Mouse (Mus musculus): Measurements from ENCODE around the gene Hist2h3c2. TPM values are rescaled to one million over a fixed set of nuclear protein-coding genes. Genes with fewer than 3 reads are reported as not detected.
"Not testable (repeated sequence)": the region's sequence is repeated elsewhere in the genome, so short reads cannot be mapped to it uniquely, and the experiment has no call there.

Gene Hist2h3c2
- total and polyA plus RNA-seq, 3 experiments, result 8.2 to 2,744 (median 1,897) TPM

DNA sequence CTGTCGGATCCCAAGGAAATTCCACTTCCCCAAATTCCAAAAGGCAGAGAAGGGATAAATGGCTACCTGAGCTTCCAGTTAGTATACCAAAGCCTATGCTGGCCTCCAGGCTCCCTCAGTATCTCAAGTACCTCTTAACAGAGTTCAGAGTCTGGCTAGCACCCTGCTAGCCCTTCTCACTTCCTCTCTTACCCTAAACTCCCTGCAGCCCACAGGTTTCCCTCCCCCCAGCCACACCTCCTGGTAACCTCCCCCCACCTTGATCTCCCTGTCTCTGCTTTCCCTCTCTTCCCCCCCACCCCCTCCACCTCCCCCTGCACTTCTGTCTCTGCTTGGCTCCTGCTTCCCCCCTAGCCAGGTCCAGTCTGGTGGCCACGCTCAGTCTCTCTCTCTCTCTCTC is 39.2 kb downstream of the Hist2h3c2 start (continued):
- no peak for TF ChIP-seq TAL1 (IDR thresholded peaks at IDR 0.05; ENCODE audit: low read length)
- peak in 1 of 2 experiments; percentile 23; a peak in 2 of 4 replicates for TF ChIP-seq EP300 (IDR thresholded peaks at IDR 0.05; ENCODE audit: low read depth in 1 of 2, low read length in 2 of 2)
- 0 out of 2 replicates have a peak, but pooled peaks have one; percentile 8 for TF ChIP-seq ETS1 (IDR thresholded peaks at IDR 0.05; ENCODE audit: low read depth, low read length)
- no peak for TF ChIP-seq MYC (IDR thresholded peaks at IDR 0.05; ENCODE audit: low read depth, low read length)
- no peak for TF ChIP-seq TCF12 (IDR thresholded peaks at IDR 0.05; ENCODE audit: low read depth, low read length)
- TF ChIP-seq MAX (IDR thresholded peaks at IDR 0.05; ENCODE audit: low read length), result no peak
- no peak for TF ChIP-seq RCOR1 (IDR thresholded peaks at IDR 0.05; ENCODE audit: low read depth, low read length)
- no peak for TF ChIP-seq SIN3A (IDR thresholded peaks at IDR 0.05; ENCODE audit: low read length)
- no peak for TF ChIP-seq RAD21 (IDR thresholded peaks at IDR 0.05; ENCODE audit: low read depth, low read length)
- TF ChIP-seq JUND (IDR thresholded peaks at IDR 0.05; ENCODE audit: low read depth, low read length), result no peak
- no peak for TF ChIP-seq CTCF (IDR thresholded peaks at IDR 0.05 in 2 of 3, conservative IDR thresholded peaks at IDR 0.05 in 1 of 3; ENCODE audit: control insufficient read depth in 1 of 3, insufficient read depth in 1 of 3, low read depth in 2 of 3, low read length in 3 of 3, poor library complexity in 1 of 3, severe bottlenecking in 1 of 3)
- TF ChIP-seq USF1 (IDR thresholded peaks at IDR 0.05; ENCODE audit: low read depth, low read length), result no peak
- TF ChIP-seq NRF1 (IDR thresholded peaks at IDR 0.05; ENCODE audit: insufficient read depth, low read depth, low read length, poor library complexity, severe bottlenecking), result no peak
- TF ChIP-seq SMC3 (IDR thresholded peaks at IDR 0.05; ENCODE audit: low read depth, low read length), result no peak
- peak; percentile 30; the same call in 1 of the 2 replicates for TF ChIP-seq NELFE (IDR thresholded peaks at IDR 0.05; ENCODE audit: low read depth, low read length)
- no peak for TF ChIP-seq POLR2AphosphoS2 (IDR thresholded peaks at IDR 0.05; ENCODE audit: low read length)
- TF ChIP-seq ZC3H11A (IDR thresholded peaks at IDR 0.05; ENCODE audit: low read depth, low read length), result no peak
- TF ChIP-seq GABPA (IDR thresholded peaks at IDR 0.05; ENCODE audit: low read depth, low read length), result no peak
- TF ChIP-seq UBTF (IDR thresholded peaks at IDR 0.05; ENCODE audit: borderline replicate concordance, insufficient read depth, low read depth, low read length), result no peak
- no peak for TF ChIP-seq ELF1 (IDR thresholded peaks at IDR 0.05; ENCODE audit: low read depth, low read length)
- TF ChIP-seq MAZ (IDR thresholded peaks at IDR 0.05; ENCODE audit: low read depth, low read length), result peak; percentile 41; the same call in 1 of the 2 replicates

DNA sequence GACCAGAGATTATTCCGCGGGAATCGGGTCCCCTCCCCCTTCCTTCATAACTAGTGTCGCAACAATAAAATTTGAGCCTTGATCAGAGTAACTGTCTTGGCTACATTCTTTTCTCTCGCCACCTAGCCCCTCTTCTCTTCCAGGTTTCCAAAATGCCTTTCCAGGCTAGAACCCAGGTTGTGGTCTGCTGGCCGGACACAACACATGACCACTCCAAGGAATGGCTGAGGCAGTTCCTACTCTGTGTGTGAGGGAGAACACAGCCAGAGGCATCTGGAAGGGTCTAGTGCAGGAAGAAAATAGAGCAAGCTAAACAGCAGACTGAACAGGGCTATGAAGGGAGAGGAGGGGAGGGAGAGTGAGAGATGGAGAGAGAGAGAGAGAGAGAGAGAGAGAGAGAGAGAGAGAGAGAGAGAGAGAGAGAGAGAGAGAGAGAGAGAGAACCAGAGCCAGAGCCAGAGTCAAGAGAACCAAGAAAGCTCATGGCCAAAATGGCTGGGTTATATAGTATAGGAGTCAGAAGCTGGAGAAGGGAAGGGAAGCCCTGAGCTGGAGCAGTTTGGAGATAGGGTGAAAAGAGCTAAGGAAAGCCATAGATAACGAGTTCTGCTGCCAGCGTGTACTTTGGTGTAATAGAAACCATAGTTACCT is 40.2 kb downstream of the Hist2h3c2 start:
- Histone ChIP-seq H3K9ac (ENCODE audit: control insufficient read depth, low read depth, low read length, poor library complexity, severe bottlenecking) (peak overlapping the region; percentile 61), H3K4me1 (ENCODE audit: control insufficient read depth in 1 of 2, insufficient read depth in 2 of 2, low read length in 2 of 2) (peaks cover 12 to 22% of the 10 kb centered on the region in 2 experiments), H3K4me3 (ENCODE audit: control insufficient read depth in 1 of 2, insufficient read depth in 1 of 2, low read depth in 2 of 2, low read length in 2 of 2) (peak overlapping the region; percentile 26 to 46), H3K27ac (ENCODE audit: control insufficient read depth, low read depth, low read length) (peak overlapping the region; percentile 48), H3K36me3 (ENCODE audit: control insufficient read depth in 1 of 2, insufficient read depth in 2 of 2, low read length in 2 of 2) (peaks cover 0 to 16% of the 10 kb centered on the region in 2 experiments; a peak in 2 of 4 replicates)
- peak; percentile 67 for DNase-seq (ENCODE audit: low read depth, low spot score)
- H3K79me2 ChIP-seq (ENCODE audit: control insufficient read depth, insufficient read depth, low read length, poor library complexity); H3K27me3 ChIP-seq (ENCODE audit: control insufficient read depth in 1 of 2, insufficient read depth in 2 of 2, low read length in 2 of 2); H3K9me3 ChIP-seq (replicated peaks; ENCODE audit: insufficient read depth, low read length): not testable (repeated sequence)
- TF ChIP-seq TBP (IDR thresholded peaks at IDR 0.05; ENCODE audit: low read depth, low read length) (0 out of 2 replicates have a peak, but pooled peaks have one; percentile 8), GATA1 (IDR thresholded peaks at IDR 0.05; ENCODE audit: low read depth, low read length) (peak; percentile 43; the same call in 1 of the 2 replicates), EP300 (IDR thresholded peaks at IDR 0.05; ENCODE audit: low read depth in 1 of 2, low read length in 2 of 2) (peak in 1 of 2 experiments; percentile 39; a peak in 1 of 4 replicates), MYC (IDR thresholded peaks at IDR 0.05; ENCODE audit: low read depth, low read length) (0 out of 2 replicates have a peak, but pooled peaks have one; percentile 6), SIN3A (IDR thresholded peaks at IDR 0.05; ENCODE audit: low read length) (0 out of 2 replicates have a peak, but pooled peaks have one; percentile 35), BHLHE40 (IDR thresholded peaks at IDR 0.05; ENCODE audit: borderline replicate concordance, low read depth, low read length) (peak; percentile 5; the same call in 1 of the 2 replicates), ETS1 (IDR thresholded peaks at IDR 0.05; ENCODE audit: low read depth, low read length) (peak; percentile 4; the same call in 1 of the 2 replicates), ELF1 (IDR thresholded peaks at IDR 0.05; ENCODE audit: low read depth, low read length) (0 out of 2 replicates have a peak, but pooled peaks have one; percentile 3), JUND (IDR thresholded peaks at IDR 0.05; ENCODE audit: low read depth, low read length) (peak; percentile 93), POLR2A (IDR thresholded peaks at IDR 0.05; ENCODE audit: control insufficient read depth in 1 of 2, insufficient read depth in 1 of 2, low read depth in 1 of 2, low read length in 2 of 2, poor library complexity in 1 of 2) (peak; percentile 47 to 59; a peak in 1 of 4 replicates), MXI1 (IDR thresholded peaks at IDR 0.05; ENCODE audit: low read depth, low read length) (peak; percentile 80), MAX (IDR thresholded peaks at IDR 0.05; ENCODE audit: low read length) (peak; percentile 1; the same call in 1 of the 2 replicates), TCF12 (IDR thresholded peaks at IDR 0.05; ENCODE audit: low read depth, low read length) (0 out of 2 replicates have a peak, but pooled peaks have one; percentile 21)

Data from MEL (cell line).